Mouse (Mus musculus) MEL (cell line): ENCODE results near the gene Zkscan3.

ENCODE experiments used
- CTCF ChIP-seq, 3 experiments: IDR thresholded peaks in 2 of 3; conservative IDR thresholded peaks in 1 of 3; 2 replicates each; pipeline ENCODE4 v1.5.1; 2011 to 2012; ENCODE audit warnings: low read length in 3 of 3, low read depth in 2 of 3, mild to moderate bottlenecking in 2 of 3, improper control_type of control experiment in 1 of 3, inconsistent platforms in 1 of 3, mixed read lengths in 1 of 3, moderate library complexity in 1 of 3; ENCODE audit not compliant: control insufficient read depth in 1 of 3, insufficient read depth in 1 of 3, poor library complexity in 1 of 3, severe bottlenecking in 1 of 3
- EP300 ChIP-seq, 2 experiments: IDR thresholded peaks; 2 replicates each; pipeline ENCODE4 v1.6.1; 2011; ENCODE audit warnings: improper control_type of control experiment in 2 of 2, low read length in 2 of 2, low read depth in 1 of 2, mild to moderate bottlenecking in 1 of 2
- GATA1 ChIP-seq: IDR thresholded peaks from 2 replicates; pipeline ENCODE4 v1.6.1; 2011; ENCODE audit warnings: low read depth, low read length, improper control_type of control experiment
- HCFC1 ChIP-seq: IDR thresholded peaks from 2 replicates; pipeline ENCODE4 v1.6.1; 2012; ENCODE audit warnings: low read depth, mild to moderate bottlenecking, inconsistent platforms, low read length, improper control_type of control experiment, moderate library complexity
- JUND ChIP-seq: IDR thresholded peaks from 2 replicates; pipeline ENCODE4 v1.6.1; 2011; ENCODE audit warnings: low read depth, mild to moderate bottlenecking, improper control_type of control experiment, low read length
- MAX ChIP-seq: IDR thresholded peaks from 2 replicates; pipeline ENCODE4 v1.6.1; 2011; ENCODE audit warnings: low read length, improper control_type of control experiment
- MEF2A ChIP-seq: IDR thresholded peaks from 2 replicates; pipeline ENCODE4 v1.6.1; 2014; ENCODE audit warnings: low read depth, mild to moderate bottlenecking, inconsistent platforms, low read length, improper control_type of control experiment; ENCODE audit not compliant: poor library complexity, insufficient replicate concordance, severe bottlenecking; ENCODE audit errors: extremely low read depth
- MYB ChIP-seq: IDR thresholded peaks from 2 replicates; pipeline ENCODE4 v1.6.1; 2011; ENCODE audit warnings: mild to moderate bottlenecking, low read depth, low read length, improper control_type of control experiment
- MYC ChIP-seq: IDR thresholded peaks from 2 replicates; pipeline ENCODE4 v1.6.1; 2011; ENCODE audit warnings: low read depth, mild to moderate bottlenecking, low read length, improper control_type of control experiment, moderate library complexity
- NRF1 ChIP-seq: IDR thresholded peaks from 2 replicates; pipeline ENCODE4 v1.6.1; 2014; ENCODE audit warnings: low read depth, mild to moderate bottlenecking, inconsistent platforms, low read length, improper control_type of control experiment, moderate library complexity; ENCODE audit not compliant: poor library complexity, insufficient read depth, severe bottlenecking
- POLR2A ChIP-seq, 2 experiments: IDR thresholded peaks; 2 replicates each; pipeline ENCODE4 v1.6.1; 2011 to 2012; ENCODE audit warnings: low read length in 2 of 2, mild to moderate bottlenecking in 2 of 2, control low read depth in 1 of 2, improper control_type of control experiment in 1 of 2, low read depth in 1 of 2, moderate library complexity in 1 of 2; ENCODE audit not compliant: control insufficient read depth in 1 of 2, insufficient read depth in 1 of 2, poor library complexity in 1 of 2
- RCOR1 ChIP-seq: IDR thresholded peaks from 2 replicates; pipeline ENCODE4 v1.6.1; 2012; ENCODE audit warnings: low read depth, mild to moderate bottlenecking, inconsistent platforms, low read length, improper control_type of control experiment
- USF1 ChIP-seq: IDR thresholded peaks from 2 replicates; pipeline ENCODE4 v1.6.1; 2014; ENCODE audit warnings: low read depth, mild to moderate bottlenecking, inconsistent platforms, low read length, improper control_type of control experiment, moderate library complexity

DNA sequence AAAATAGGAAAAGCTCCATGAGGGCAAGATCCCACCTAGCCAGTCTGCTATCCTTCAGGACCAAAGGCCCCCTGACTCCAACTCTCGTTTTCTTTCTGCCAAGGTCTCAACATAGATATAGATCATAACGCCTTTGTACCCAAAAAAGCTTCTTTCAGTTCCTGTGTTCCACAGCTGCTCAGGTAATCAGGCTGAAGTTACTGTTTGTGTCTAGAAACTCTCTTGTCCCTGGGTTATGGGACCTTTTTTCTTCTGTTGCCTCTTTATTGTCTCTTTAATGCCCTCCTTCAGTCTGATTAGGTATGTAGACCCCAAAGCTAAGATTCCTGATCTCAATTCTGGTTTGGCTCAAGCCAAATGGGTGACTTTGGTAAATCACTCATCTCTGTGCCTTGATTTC is 5.1 kb downstream of the Zkscan3 start:
- TF ChIP-seq MYB (no peak), NRF1 (no peak), MAX (no peak), CTCF (IDR thresholded peaks at IDR 0.05 in 2 of 3, conservative IDR thresholded peaks at IDR 0.05 in 1 of 3; ENCODE audit: control insufficient read depth in 1 of 3, insufficient read depth in 1 of 3, low read depth in 2 of 3, low read length in 3 of 3, poor library complexity in 1 of 3, severe bottlenecking in 1 of 3) (no peak), HCFC1 (no peak), RCOR1 (no peak), EP300 (IDR thresholded peaks at IDR 0.05; ENCODE audit: low read depth in 1 of 2, low read length in 2 of 2) (no peak), USF1 (no peak), POLR2A (IDR thresholded peaks at IDR 0.05; ENCODE audit: control insufficient read depth in 1 of 2, insufficient read depth in 1 of 2, low read depth in 1 of 2, low read length in 2 of 2, poor library complexity in 1 of 2) (no peak), GATA1 (no peak), MEF2A (no peak), MYC (no peak), JUND (no peak)
